Mouse (Mus musculus) spleen, adult 2 months (tissue): ENCODE measurements at regions not wholly inside any gene's neighbourhood (a gene's known extent, or its start where the extent isn't known, plus 50 kb on each side); places are given as distances from the start of the nearest gene placed in this dataset.

ENCODE experiments used
- CTCF ChIP-seq: fragments of 200-500 bp; IDR thresholded peaks from 2 replicates; pipeline ENCODE4 v1.5.1; 2011; ENCODE audit warnings: mild to moderate bottlenecking, inconsistent platforms; ENCODE audit not compliant: insufficient read depth, insufficient read length, insufficient replicate concordance; ENCODE audit errors: extremely low read depth
- POLR2A ChIP-seq: fragments of 200-500 bp; IDR thresholded peaks from 2 replicates; pipeline ENCODE4 v1.6.1; 2011; ENCODE audit warnings: low read depth, low read length, inconsistent platforms

- TF ChIP-seq CTCF (no peak), POLR2A (no peak)
Measured at GRCm38 (mm10) chr4:152799392-152799791, 321.7 kb upstream of the Kcnab2 start.
